Mouse (Mus musculus) neural tube, embryonic 14.5 days (tissue): ENCODE results near the gene Lin7c. TPM values are rescaled to one million over a fixed set of nuclear protein-coding genes. Genes with fewer than 3 reads are reported as not detected.

Source experiments
- ATAC-seq: fragments of 200-750 bp; cut with Nextera tagmentation; 2 replicates; pipeline ENCODE4 v1.8.0; 2017; ENCODE audit warnings: low read depth, mild to moderate bottlenecking, moderate TSS enrichment, moderate library complexity
- H3K27ac ChIP-seq: fragments of 300-500 bp; sonication (generic); 2 replicates; pipeline ENCODE4 v1.5.1; 2014; ENCODE audit warnings: low read depth, mild to moderate bottlenecking, control low read depth, low read length, moderate library complexity, mixed read lengths
- H3K27me3 ChIP-seq: fragments of 300-500 bp; sonication (generic); 2 replicates; pipeline ENCODE4 v1.6.1; 2014; ENCODE audit warnings: low read length; ENCODE audit not compliant: control insufficient read depth, insufficient read depth
- H3K36me3 ChIP-seq: fragments of 300-500 bp; sonication (generic); 2 replicates; pipeline ENCODE4 v1.6.1; 2014; ENCODE audit warnings: low read length, mixed read lengths; ENCODE audit not compliant: control insufficient read depth, insufficient read depth
- H3K4me1 ChIP-seq: fragments of 300-500 bp; sonication (generic); 2 replicates; pipeline ENCODE4 v1.6.1; 2014; ENCODE audit warnings: low read length; ENCODE audit not compliant: control insufficient read depth, insufficient read depth
- H3K4me2 ChIP-seq: fragments of 300-500 bp; sonication (generic); 2 replicates; pipeline ENCODE4 v1.6.1; 2014; ENCODE audit warnings: mild to moderate bottlenecking, low read depth, low read length, control low read depth
- H3K4me3 ChIP-seq: fragments of 300-500 bp; sonication (generic); 2 replicates; pipeline ENCODE4 v1.5.1; 2014; ENCODE audit warnings: low read depth, low read length, control low read depth, mixed read lengths
- H3K9ac ChIP-seq: fragments of 300-500 bp; sonication (generic); replicated peaks from 2 replicates; pipeline ENCODE4 v1.6.1; 2014; ENCODE audit warnings: low read depth, mild to moderate bottlenecking, control low read depth, low read length, mixed read lengths
- H3K9me3 ChIP-seq: fragments of 300-500 bp; sonication (generic); 2 replicates; pipeline ENCODE4 v1.6.1; 2016; ENCODE audit warnings: low read length; ENCODE audit not compliant: control insufficient read depth
- WGBS: fragments of 180-500 bp; shearing (Covaris S2); extraction: QIAGEN DNeasy Blood & Tissue Kit; methylation state at CpG from one replicate; pipeline ENCODE4 v1.1.7; 2014; 5-methylcytosine and 5-hydroxymethylcytosine counted together
- polyA plus RNA-seq: library from polyadenylated mRNA; unstranded; fragments of >200 nt; fragmentation: Nextera tagmentation; extraction: Ambion mirVana; gene quantifications from 2 replicates; pipeline ENCODE4 v1.2.1, GENCODE M21; 2014

Gene Lin7c
- polyA plus RNA-seq, 1 experiment from 2014 or later: 230 TPM

DNA sequence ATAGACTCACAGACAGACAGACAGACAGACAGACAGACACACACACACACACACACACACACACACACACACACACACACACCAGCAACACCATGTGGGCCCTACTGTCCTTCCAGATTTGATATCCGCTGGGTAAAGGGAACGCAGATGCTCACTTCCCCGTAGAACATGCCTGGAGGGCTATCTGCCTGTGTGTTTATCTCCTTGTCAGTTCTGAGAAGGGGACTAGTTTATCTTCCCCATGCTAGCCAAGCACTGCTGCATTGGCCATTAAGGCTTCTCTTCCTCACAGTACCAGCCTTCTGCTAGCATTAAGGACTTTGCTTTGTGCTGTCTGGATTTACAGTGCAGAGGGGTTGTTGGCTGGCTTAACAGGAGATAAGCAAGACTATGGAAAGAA lies 38.6 kb downstream of the Lin7c start:
- Histone ChIP-seq H3K4me2 (no peak overlapping the region), H3K9me3 (no peaks in the 10 kb centered on the region), H3K9ac (no peak overlapping the region), H3K27ac (no peak overlapping the region), H3K27me3 (no peaks in the 10 kb centered on the region), H3K36me3 (no peaks in the 10 kb centered on the region), H3K4me1 (peaks cover 10% of the 10 kb centered on the region; the same call in 1 of the 2 replicates), H3K4me3 (no peak overlapping the region)
- ATAC-seq: no peak
- 50% methylated on average over 3 of the region's 3 CpGs for WGBS

DNA sequence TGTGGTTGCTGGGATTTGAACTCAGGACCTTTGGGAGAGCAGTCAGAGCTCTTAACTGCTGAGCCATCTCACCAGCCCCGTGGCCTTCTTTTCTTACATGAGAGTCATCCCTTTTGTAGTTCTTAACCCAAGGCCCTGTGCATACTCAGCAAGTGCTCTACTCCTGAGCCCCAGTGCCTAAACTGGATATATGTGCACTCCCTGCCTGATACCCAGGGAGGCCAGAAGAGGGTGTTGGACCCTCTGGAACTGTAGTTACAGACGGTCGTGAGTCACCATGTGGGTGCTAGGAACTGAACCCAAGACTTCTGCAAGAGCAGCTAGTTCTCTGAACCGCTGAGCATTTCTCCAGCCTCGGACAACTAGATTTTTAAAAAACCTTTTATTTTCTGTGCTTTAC lies 39.7 kb downstream of the Lin7c start:
- Histone ChIP-seq H3K9me3 (no peaks in the 10 kb centered on the region), H3K9ac (no peak overlapping the region), H3K4me2 (no peak overlapping the region), H3K27ac (no peak overlapping the region), H3K36me3 (no peaks in the 10 kb centered on the region), H3K4me1 (peaks cover 10% of the 10 kb centered on the region; the same call in 1 of the 2 replicates), H3K27me3 (no peaks in the 10 kb centered on the region), H3K4me3 (no peak overlapping the region)
- 97% methylated on average over 5 of the region's 5 CpGs for WGBS
- no peak for ATAC-seq

DNA sequence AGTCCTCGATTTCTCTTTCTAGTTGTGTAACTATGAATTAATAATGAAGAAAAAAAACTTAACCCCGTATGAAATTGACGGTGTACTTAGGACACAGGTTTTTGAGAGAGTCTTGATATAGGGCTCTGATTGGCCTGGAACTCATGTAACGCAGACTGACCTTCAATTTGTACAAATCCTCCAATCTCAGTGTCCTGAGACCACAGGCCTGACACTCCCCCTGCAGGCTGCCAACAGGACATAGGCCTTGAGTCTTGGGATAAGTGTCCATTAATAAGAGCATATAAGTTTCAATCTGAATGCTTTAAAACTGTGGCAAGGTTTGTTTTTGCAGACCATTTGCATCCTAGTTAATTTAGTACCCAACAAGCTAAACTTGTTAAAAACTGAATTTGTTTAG lies 40.1 kb downstream of the Lin7c start:
- H3K27me3 ChIP-seq: no peaks in the 10 kb centered on the region
- no peak for ATAC-seq
- no peak overlapping the region for H3K4me2 ChIP-seq
- no peaks in the 10 kb centered on the region for H3K9me3 ChIP-seq
- H3K4me3 ChIP-seq: no peak overlapping the region
- H3K36me3 ChIP-seq: no peaks in the 10 kb centered on the region
- no peak overlapping the region for H3K9ac ChIP-seq
- peaks cover 10% of the 10 kb centered on the region; the same call in 1 of the 2 replicates for H3K4me1 ChIP-seq
- no peak overlapping the region for H3K27ac ChIP-seq
- WGBS: 95% methylated on average over 4 of the region's 4 CpGs

DNA sequence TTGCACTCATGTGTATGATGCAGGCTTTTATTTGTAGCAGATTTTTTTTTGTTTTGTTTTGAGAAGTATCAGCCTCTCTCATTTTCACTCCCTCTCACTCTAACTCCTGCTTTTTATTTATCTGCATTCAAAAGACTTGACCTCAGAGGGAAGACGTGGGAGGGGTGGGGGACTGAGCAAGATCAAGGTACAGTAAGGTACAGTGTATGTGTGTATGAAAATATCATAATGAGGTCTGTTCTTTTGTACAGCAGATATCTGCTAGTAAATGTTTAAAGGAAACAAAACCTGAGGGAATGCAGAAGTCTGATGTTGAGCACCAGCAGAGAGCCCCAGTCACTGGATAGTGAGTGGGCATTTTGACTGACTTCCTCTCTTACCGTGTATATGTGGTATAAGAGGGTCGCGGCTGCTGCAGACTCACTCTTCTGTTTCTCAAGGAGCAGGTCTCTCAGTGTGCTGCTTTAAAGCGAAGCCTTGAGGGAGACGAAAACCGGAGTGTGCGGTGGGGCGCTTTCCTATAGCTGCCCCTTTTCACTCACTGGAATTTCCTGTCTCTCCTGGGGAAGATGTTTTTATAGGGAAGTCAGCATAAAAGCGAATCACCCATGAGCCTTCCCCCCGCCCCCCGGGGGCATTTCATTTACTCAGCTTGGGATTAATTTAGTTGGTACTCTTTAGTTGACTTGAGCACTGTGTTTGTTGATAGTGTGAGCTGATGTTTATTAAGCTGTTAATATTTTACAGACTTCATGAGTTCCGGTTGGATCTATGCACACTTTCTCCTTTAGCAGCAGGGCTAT lies 41.5 kb downstream of the Lin7c start:
- Histone ChIP-seq H3K36me3 (no peaks in the 10 kb centered on the region), H3K27ac (no peak overlapping the region), H3K27me3 (no peaks in the 10 kb centered on the region), H3K4me3 (no peak overlapping the region), H3K9me3 (no peaks in the 10 kb centered on the region), H3K4me1 (peaks cover 10% of the 10 kb centered on the region; the same call in 1 of the 2 replicates), H3K4me2 (peak overlapping the region; percentile 1; the same call in 1 of the 2 replicates), H3K9ac (no peak overlapping the region)
- no peak for ATAC-seq
- WGBS: 31% methylated on average over 13 of the region's 13 CpGs

DNA sequence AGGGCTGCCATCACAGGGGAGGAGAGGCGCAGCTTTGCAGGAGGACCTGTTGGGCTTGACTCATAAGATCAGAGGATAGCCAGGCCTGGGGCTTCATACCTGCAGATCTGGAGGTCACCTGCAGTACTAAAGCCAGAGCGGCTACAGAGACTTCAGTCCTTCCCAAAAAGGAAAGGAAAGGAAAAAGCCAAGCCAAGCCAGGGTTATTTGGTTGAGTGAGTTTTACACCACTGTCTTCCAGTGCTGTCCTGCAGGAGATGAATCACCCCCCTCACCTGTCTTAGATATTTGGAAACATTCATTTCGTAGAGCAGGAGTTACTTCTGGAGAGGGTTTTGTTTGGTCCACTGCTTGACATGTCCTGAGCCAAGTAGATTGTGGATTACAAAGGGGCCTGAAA lies 42.5 kb downstream of the Lin7c start:
- Histone ChIP-seq H3K36me3 (no peaks in the 10 kb centered on the region), H3K4me1 (peaks cover 10% of the 10 kb centered on the region; the same call in 1 of the 2 replicates), H3K4me2 (no peak overlapping the region), H3K27ac (no peak overlapping the region), H3K9me3 (no peaks in the 10 kb centered on the region), H3K27me3 (no peaks in the 10 kb centered on the region), H3K9ac (no peak overlapping the region), H3K4me3 (no peak overlapping the region)
- ATAC-seq: no peak
- 65% methylated on average over 3 of the region's 3 CpGs for WGBS

DNA sequence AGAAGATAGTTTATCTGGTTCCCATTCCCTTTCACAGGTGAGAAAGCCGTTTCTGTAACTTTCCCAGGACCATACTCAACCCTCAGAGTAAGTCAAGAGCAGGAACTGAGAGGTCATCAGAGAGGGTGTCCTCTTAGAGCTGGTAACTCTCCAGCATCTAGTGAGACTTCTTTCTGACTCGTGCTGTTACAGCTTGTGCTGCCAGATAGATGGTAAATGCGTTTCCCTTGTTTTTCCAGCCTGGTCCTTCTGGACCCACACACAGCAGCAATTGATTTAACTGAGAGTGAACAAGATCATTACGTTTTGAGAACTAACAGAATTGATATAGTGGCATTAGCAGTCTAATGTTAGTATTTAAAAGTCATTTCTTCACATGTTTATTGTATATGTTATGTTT lies 43.4 kb downstream of the Lin7c start:
- no peaks in the 10 kb centered on the region for H3K36me3 ChIP-seq
- no peak overlapping the region for H3K9ac ChIP-seq
- H3K9me3 ChIP-seq: no peaks in the 10 kb centered on the region
- H3K4me1 ChIP-seq: peaks cover 10% of the 10 kb centered on the region; the same call in 1 of the 2 replicates
- H3K4me3 ChIP-seq: no peak overlapping the region
- H3K4me2 ChIP-seq: no peak overlapping the region
- no peak overlapping the region for H3K27ac ChIP-seq
- ATAC-seq: no peak
- H3K27me3 ChIP-seq: no peaks in the 10 kb centered on the region
- 67% methylated on average over 4 of the region's 4 CpGs for WGBS

DNA sequence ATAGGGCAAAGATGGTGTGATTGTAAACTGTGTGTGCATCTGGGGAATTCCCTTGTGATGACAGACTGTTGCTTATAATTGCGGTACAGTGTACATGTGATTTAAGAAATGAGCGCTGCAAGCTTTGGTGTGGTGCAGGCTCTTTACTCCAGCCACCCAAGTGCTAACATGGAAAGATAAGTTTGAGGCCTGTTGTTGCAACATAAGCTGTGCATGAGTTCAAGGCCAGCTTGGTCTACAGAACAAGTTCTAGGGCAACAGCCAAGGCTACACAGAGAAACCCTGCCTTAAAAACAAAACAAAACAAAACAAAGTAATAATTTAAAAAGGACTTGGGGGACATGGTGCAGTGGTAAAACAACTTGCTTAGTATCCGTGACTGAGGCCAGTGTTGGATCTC lies 44.5 kb downstream of the Lin7c start:
- peaks cover 10% of the 10 kb centered on the region; the same call in 1 of the 2 replicates for H3K4me1 ChIP-seq
- 88% methylated on average over 3 of the region's 3 CpGs for WGBS
- H3K36me3 ChIP-seq: no peaks in the 10 kb centered on the region
- no peak for ATAC-seq
- no peak overlapping the region for H3K4me3 ChIP-seq
- H3K27ac ChIP-seq: no peak overlapping the region
- H3K4me2 ChIP-seq: no peak overlapping the region
- H3K9me3 ChIP-seq: no peaks in the 10 kb centered on the region
- H3K9ac ChIP-seq: no peak overlapping the region
- H3K27me3 ChIP-seq: no peaks in the 10 kb centered on the region

DNA sequence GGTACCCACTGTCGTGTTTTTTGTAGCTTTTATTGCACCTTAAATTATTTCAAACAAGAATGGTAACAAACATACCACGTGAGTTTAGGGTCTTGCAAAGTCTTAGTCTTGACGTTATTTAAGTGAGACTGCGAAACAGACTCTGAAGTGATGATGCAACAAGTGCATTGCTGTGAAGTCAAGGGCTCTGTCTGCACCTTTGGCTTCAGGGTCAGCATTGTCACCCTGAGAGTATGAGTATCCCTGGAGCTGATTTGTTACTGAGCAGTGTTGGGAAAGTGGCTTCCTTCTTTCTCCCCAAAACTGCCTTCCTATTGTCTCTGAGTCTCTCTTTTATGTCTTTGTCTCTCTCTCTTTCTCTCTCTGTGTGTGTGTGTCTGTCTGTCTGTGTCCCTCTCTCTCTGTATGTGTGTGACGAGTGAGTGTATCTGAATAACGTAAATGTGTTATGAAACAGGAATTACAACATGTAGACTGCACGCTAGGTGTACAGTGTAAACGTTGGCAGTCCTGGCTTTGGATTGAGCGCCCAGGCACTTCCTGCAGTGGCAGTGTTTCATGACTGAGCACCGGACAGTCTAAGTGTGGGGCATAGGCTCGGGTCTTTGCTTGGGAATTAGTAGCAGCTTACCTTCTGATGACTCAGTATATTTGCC lies 45.2 kb downstream of the Lin7c start:
- Histone ChIP-seq H3K4me1 (peaks cover 10% of the 10 kb centered on the region; the same call in 1 of the 2 replicates), H3K9me3 (no peaks in the 10 kb centered on the region), H3K36me3 (no peaks in the 10 kb centered on the region), H3K9ac (no peak overlapping the region), H3K4me2 (no peak overlapping the region), H3K27me3 (no peaks in the 10 kb centered on the region), H3K27ac (no peak overlapping the region), H3K4me3 (no peak overlapping the region)
- WGBS: 35% methylated on average over 11 of the region's 11 CpGs
- ATAC-seq: no peak

DNA sequence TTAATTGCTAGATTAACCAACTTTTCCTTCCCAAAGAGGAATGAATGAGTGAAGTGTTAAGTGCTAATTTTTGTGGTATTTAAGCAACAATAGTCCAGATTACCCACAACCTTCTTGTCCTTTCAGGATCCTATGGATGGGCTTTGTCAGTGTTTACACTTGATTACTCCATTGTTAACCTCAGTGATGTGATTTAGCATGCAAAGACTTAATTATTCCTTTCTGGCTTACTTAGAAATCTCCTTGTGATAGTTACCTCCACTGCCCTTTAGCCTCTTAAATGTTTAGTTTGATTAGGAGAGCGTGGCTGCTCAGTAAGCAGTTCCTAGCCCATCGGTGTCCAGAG lies 45.7 kb downstream of the Lin7c start:
- Histone ChIP-seq H3K27ac (no peak overlapping the region), H3K27me3 (no peaks in the 10 kb centered on the region), H3K4me2 (no peak overlapping the region), H3K9me3 (no peaks in the 10 kb centered on the region), H3K36me3 (no peaks in the 10 kb centered on the region), H3K9ac (no peak overlapping the region), H3K4me3 (no peak overlapping the region), H3K4me1 (peaks cover 10% of the 10 kb centered on the region; the same call in 1 of the 2 replicates)
- 14% methylated on average over 2 of the region's 2 CpGs for WGBS
- ATAC-seq: no peak
